Mouse (Mus musculus) ES-E14 (cell line): Measurements from ENCODE around the gene Clic1.

Experiments used
- HCFC1 ChIP-seq: IDR thresholded peaks from 2 replicates; pipeline ENCODE4 v1.6.1; 2012; ENCODE audit warnings: low read length, inconsistent platforms, borderline replicate concordance; ENCODE audit not compliant: insufficient read depth
- MAFK ChIP-seq: IDR thresholded peaks from 2 replicates; pipeline ENCODE4 v1.6.1; 2014; ENCODE audit warnings: mild to moderate bottlenecking, low read depth, low read length, inconsistent platforms; ENCODE audit not compliant: insufficient read depth
- ZC3H11A ChIP-seq: IDR thresholded peaks from 2 replicates; pipeline ENCODE4 v1.6.1; 2012; ENCODE audit warnings: low read depth, mild to moderate bottlenecking, inconsistent platforms, low read length, borderline replicate concordance
- ZNF384 ChIP-seq: IDR thresholded peaks from 2 replicates; pipeline ENCODE4 v1.6.1; 2012; ENCODE audit warnings: low read depth, low read length, inconsistent platforms

DNA sequence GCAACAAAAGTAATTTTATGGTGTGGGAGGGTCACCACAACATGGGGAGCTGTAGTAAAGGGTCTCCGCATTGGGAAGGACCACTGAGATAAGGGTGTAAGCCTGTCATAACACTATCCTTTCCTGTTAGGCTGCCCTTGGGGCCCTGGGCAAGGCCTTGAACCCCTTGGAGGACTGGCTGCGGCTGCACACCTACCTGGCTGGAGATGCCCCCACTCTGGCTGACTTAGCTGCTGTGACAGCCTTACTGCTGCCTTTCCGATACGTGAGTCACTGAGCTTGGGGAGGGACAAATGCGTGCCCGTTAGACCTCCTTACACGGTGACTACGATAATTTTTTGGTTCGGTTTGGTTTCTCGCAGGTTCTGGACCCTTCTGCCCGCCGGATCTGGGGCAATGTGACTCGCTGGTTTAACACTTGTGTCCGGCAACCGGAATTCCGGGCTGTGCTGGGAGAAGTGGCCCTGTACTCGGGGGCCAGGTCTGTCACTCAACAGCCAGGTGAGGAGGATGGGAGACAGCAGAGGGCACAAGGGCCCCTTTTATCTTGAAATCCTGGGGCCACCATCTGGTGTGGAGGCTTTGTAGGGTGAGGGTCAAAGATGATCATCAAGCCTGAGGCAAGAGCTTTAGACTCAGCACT is 45.6 kb upstream of the Clic1 start:
- TF ChIP-seq ZC3H11A (no peak), HCFC1 (no peak), ZNF384 (no peak), MAFK (no peak)
